Mouse (Mus musculus): ENCODE measurements around the gene Mxi1. TPM values are rescaled to one million over a fixed set of nuclear protein-coding genes. Genes with fewer than 3 reads are reported as not detected.

The Mxi1 gene
- polyA plus RNA-seq, 1 experiment, result 41.7 TPM

DNA sequence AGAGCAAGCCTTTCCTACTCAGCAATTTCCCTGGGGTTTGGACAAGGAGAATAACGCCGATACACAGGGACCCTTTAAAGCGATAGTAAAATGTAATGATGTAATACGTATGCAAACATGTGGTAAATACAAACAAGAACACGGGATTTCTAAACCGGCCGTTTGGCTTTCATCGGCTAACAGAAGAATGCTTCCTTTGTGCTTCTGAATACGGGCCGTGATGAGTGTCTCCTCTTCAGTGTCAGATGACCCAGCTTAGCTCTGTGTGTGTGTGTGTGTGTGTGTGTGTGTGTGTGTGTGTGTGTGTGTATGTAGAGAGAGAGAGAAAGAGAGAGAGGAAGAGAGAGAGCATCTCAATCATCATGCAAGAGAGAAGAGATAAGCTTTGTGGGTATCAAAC lies 27.7 kb upstream of the Mxi1 start:
- Histone ChIP-seq H3K36me3 (ENCODE audit: control insufficient read depth, insufficient read depth, low read length) (no peaks in the 10 kb centered on the region), H3K4me3 (ENCODE audit: insufficient read depth, low read depth, low read length) (no peak overlapping the region), H3K27ac (ENCODE audit: insufficient read depth, low read depth, low read length) (no peak overlapping the region), H3K4me1 (ENCODE audit: control insufficient read depth, insufficient read depth, low read length) (peaks cover 2% of the 10 kb centered on the region; the same call in 1 of the 2 replicates), H3K27me3 (replicated peaks; ENCODE audit: control insufficient read depth, insufficient read depth, low read length) (no peaks in the 10 kb centered on the region)
- WGBS, result 89% methylated on average over 10 of the region's 10 CpGs
- no peak for DNase-seq
- no peak for TF ChIP-seq POLR2A (IDR thresholded peaks at IDR 0.05; ENCODE audit: low read depth, low read length)
- TF ChIP-seq CTCF (conservative IDR thresholded peaks at IDR 0.05; ENCODE audit: insufficient read depth, insufficient read length, low read depth, low read length), result no peak

GRCm38 (mm10) chr19:53283742-53284141 lies 26.6 kb upstream of the Mxi1 start:
- 89% methylated on average over 7 of the region's 7 CpGs for WGBS
- Histone ChIP-seq H3K36me3 (ENCODE audit: control insufficient read depth, insufficient read depth, low read length) (no peaks in the 10 kb centered on the region), H3K27ac (ENCODE audit: insufficient read depth, low read depth, low read length) (no peak overlapping the region), H3K4me1 (ENCODE audit: control insufficient read depth, insufficient read depth, low read length) (peaks cover 2% of the 10 kb centered on the region; the same call in 1 of the 2 replicates), H3K27me3 (replicated peaks; ENCODE audit: control insufficient read depth, insufficient read depth, low read length) (no peaks in the 10 kb centered on the region), H3K4me3 (ENCODE audit: insufficient read depth, low read depth, low read length) (no peak overlapping the region)
- no peak for DNase-seq
- TF ChIP-seq CTCF (conservative IDR thresholded peaks at IDR 0.05; ENCODE audit: insufficient read depth, insufficient read length, low read depth, low read length) (no peak), POLR2A (IDR thresholded peaks at IDR 0.05; ENCODE audit: low read depth, low read length) (no peak)

DNA sequence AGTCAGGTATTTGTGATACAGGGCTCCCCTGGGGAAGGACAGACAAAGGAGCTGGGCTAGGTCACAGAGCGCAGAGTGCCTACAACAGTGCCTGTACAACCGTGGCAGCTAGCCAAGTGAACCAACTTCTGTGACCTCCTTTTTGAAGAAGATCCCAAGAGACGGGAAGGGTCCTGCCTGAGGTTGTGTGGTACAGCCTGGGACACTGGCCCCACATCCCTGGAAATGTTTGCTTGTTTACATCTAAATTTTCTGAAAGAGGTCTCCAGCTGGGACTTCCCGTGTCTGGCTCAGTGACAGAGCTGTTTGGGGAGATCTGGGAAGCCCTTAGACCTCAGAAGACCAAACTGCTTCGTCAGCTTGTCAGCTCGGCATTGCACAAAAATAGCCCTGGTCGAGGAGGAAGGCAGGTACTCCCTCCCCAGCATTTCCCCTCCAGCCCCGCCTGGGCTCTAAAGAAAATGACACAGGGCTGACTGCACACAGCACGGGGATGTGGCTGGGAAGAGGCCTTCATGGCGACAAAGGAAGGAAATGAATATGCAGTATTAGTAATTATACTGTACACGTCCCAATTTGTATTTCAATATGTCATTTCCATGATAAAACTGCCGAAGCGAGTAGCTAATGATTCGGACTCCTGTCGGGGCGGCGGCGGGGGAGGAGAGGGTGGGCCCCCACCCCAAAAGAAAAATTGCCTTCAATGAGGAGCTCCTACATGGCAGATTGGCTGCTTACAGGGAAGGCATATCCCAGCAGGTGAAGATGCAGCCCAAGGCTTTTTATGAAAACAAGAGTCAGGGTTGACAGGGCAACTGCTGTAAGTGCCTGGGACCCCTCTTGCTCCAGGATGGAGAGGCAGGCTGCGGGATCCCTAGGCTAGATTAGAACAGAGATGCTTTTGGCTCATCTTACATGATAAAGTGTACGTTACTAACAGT lies 25.8 kb upstream of the Mxi1 start:
- H3K36me3 ChIP-seq (ENCODE audit: control insufficient read depth, insufficient read depth, low read length), result no peaks in the 10 kb centered on the region
- no peak overlapping the region for H3K27ac ChIP-seq (ENCODE audit: insufficient read depth, low read depth, low read length)
- peaks cover 2% of the 10 kb centered on the region; the same call in 1 of the 2 replicates for H3K4me1 ChIP-seq (ENCODE audit: control insufficient read depth, insufficient read depth, low read length)
- no peak for TF ChIP-seq CTCF (conservative IDR thresholded peaks at IDR 0.05; ENCODE audit: insufficient read depth, insufficient read length, low read depth, low read length)
- no peak for TF ChIP-seq POLR2A (IDR thresholded peaks at IDR 0.05; ENCODE audit: low read depth, low read length)
- H3K27me3 ChIP-seq (replicated peaks; ENCODE audit: control insufficient read depth, insufficient read depth, low read length), result no peaks in the 10 kb centered on the region
- H3K4me3 ChIP-seq (ENCODE audit: insufficient read depth, low read depth, low read length), result no peak overlapping the region
- 34% methylated on average over 20 of the region's 20 CpGs for WGBS
- DNase-seq, result peak; percentile 59

DNA sequence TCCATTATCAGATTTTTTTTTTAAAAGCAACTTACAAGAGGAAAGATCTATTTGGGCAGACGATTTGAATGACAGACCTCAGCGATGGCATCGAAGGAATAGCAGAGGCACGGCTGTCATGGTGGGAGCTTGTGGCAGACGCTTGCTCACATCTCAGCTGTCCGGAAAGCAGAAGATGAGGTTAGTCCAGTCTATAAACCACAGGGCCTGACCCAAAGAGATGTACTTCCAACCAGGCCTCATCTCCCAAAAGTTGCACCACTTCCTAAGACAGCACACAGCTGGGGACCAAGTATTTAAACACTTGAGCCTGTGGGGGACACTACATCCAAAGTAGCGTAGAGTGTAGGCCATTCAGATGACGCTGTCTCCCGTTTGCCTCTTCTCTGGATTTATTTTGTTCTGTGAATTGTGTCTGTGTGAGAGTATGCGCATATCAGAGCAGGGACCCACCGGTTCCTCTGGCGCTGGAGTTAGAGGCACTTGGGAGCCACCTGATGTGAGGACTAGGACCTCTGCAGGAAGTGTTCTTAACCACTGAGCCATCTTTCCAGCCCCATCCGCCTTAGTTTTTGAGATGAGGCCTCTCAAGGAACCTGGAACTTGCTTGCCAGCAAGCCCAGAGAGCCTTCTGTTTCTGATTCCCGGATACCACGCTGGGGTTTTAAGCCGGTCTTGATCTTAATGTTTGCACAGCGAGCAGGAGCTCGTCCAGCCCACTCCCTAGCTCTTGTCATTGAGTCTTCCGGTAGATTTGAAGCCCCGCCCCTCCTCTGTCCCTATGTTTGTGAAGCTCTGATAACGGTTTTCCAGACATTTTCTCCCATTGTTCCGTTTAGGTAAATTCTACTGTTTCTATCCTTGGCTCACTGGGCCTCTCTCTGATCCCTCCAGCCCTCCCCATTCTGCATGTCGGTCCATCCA lies 13.7 kb upstream of the Mxi1 start:
- Histone ChIP-seq H3K27ac (ENCODE audit: insufficient read depth, low read depth, low read length) (no peak overlapping the region), H3K4me1 (ENCODE audit: control insufficient read depth, insufficient read depth, low read length) (no peaks in the 10 kb centered on the region), H3K27me3 (replicated peaks; ENCODE audit: control insufficient read depth, insufficient read depth, low read length) (no peaks in the 10 kb centered on the region), H3K4me3 (ENCODE audit: insufficient read depth, low read depth, low read length) (no peak overlapping the region), H3K36me3 (ENCODE audit: control insufficient read depth, insufficient read depth, low read length) (no peaks in the 10 kb centered on the region)
- DNase-seq, result no peak
- TF ChIP-seq CTCF (conservative IDR thresholded peaks at IDR 0.05; ENCODE audit: insufficient read depth, insufficient read length, low read depth, low read length) (no peak), POLR2A (IDR thresholded peaks at IDR 0.05; ENCODE audit: low read depth, low read length) (no peak)
- WGBS, result 84% methylated on average over 23 of the region's 23 CpGs

DNA sequence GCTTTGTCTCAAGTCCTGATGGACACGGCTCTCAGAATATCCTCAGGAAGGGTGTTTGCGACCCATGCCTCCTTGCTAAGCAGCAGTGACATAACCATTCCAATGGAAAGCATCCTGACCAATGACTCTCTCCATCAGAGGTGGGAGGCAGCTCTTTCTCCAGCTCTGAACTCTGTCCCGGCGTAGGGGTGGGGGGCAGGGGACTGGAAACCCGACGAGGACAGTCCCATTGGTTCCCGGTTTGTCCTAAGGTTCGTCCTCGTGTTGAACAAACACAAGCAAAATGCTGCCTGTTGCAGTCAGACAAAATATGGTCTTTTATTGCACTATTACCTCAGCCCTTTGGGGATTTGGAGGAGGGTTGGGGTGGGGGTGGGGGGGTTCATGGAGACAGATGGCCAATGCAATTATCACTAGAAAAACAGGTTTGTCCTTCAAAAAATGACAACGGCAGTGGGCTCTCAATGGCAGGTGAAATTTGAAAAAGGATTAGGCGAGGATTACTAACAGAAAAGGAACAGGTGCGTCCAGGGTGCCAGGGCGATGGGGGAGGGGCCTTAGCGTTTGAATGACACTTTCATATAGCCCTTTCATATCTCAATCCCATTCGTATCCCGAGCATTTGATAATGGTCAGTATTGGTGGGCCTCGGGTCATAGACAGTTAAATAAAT lies 11.0 kb upstream of the Mxi1 start:
- Histone ChIP-seq H3K4me1 (ENCODE audit: control insufficient read depth, insufficient read depth, low read length) (no peaks in the 10 kb centered on the region), H3K27ac (ENCODE audit: insufficient read depth, low read depth, low read length) (no peak overlapping the region), H3K4me3 (ENCODE audit: insufficient read depth, low read depth, low read length) (no peak overlapping the region), H3K27me3 (replicated peaks; ENCODE audit: control insufficient read depth, insufficient read depth, low read length) (no peaks in the 10 kb centered on the region), H3K36me3 (ENCODE audit: control insufficient read depth, insufficient read depth, low read length) (no peaks in the 10 kb centered on the region)
- 68% methylated on average over 17 of the region's 17 CpGs for WGBS
- TF ChIP-seq CTCF (conservative IDR thresholded peaks at IDR 0.05; ENCODE audit: insufficient read depth, insufficient read length, low read depth, low read length) (no peak), POLR2A (IDR thresholded peaks at IDR 0.05; ENCODE audit: low read depth, low read length) (no peak)
- no peak for DNase-seq

- Histone ChIP-seq H3K27me3 (replicated peaks; ENCODE audit: control insufficient read depth, insufficient read depth, low read length) (no peaks in the 10 kb centered on the region), H3K36me3 (ENCODE audit: control insufficient read depth, insufficient read depth, low read length) (no peaks in the 10 kb centered on the region), H3K4me3 (ENCODE audit: insufficient read depth, low read depth, low read length) (no peak overlapping the region), H3K4me1 (ENCODE audit: control insufficient read depth, insufficient read depth, low read length) (no peaks in the 10 kb centered on the region), H3K27ac (ENCODE audit: insufficient read depth, low read depth, low read length) (no peak overlapping the region)
- 86% methylated on average over 4 of the region's 4 CpGs for WGBS
- no peak for TF ChIP-seq POLR2A (IDR thresholded peaks at IDR 0.05; ENCODE audit: low read depth, low read length)
- no peak for TF ChIP-seq CTCF (conservative IDR thresholded peaks at IDR 0.05; ENCODE audit: insufficient read depth, insufficient read length, low read depth, low read length)
- DNase-seq, result no peak
These were observed 10.5 kb upstream of the Mxi1 start for GRCm38 (mm10) chr19:53299829-53300181.

Data from kidney, adult 2 months (tissue).